Mouse (Mus musculus) MEL (cell line): ENCODE measurements around the gene Ptx4. TPM values are rescaled to one million over a fixed set of nuclear protein-coding genes. Genes with fewer than 3 reads are reported as not detected.
A peak's percentile ranks its signal among the peaks of the same experiment; 100 is the strongest.
"Not testable (repeated sequence)": the region's sequence is repeated elsewhere in the genome, so short reads cannot be mapped to it uniquely, and the experiment has no call there.

Experiments
- DNase-seq: peaks from one replicate; pipeline ENCODE4 v3.0.0; 2011; ENCODE audit warnings: low read depth, low spot score
- H3K27ac ChIP-seq: 2 replicates; pipeline ENCODE4 v1.5.1; 2012; ENCODE audit warnings: low read depth, mild to moderate bottlenecking, control low read depth, low read length, moderate library complexity; ENCODE audit not compliant: control insufficient read depth
- H3K27me3 ChIP-seq, 2 experiments: fragments of 150-350 bp in 1 of 2; sonication (generic) in 1 of 2; 2 replicates each; pipeline ENCODE4 v1.6.1; 2012; ENCODE audit warnings: low read length in 2 of 2, mild to moderate bottlenecking in 2 of 2, improper control_type of control experiment in 1 of 2, moderate library complexity in 1 of 2; ENCODE audit not compliant: insufficient read depth in 2 of 2, control insufficient read depth in 1 of 2
- H3K36me3 ChIP-seq, 2 experiments: 2 replicates each; pipeline ENCODE4 v1.6.1; 2012 to 2014; ENCODE audit warnings: low read length in 2 of 2, improper control_type of control experiment in 1 of 2, inconsistent platforms in 1 of 2, mild to moderate bottlenecking in 1 of 2; ENCODE audit not compliant: insufficient read depth in 2 of 2, control insufficient read depth in 1 of 2
- H3K4me1 ChIP-seq, 2 experiments: fragments of 150-350 bp in 1 of 2; sonication (generic) in 1 of 2; 2 replicates each; pipeline ENCODE4 v1.6.1; 2012; ENCODE audit warnings: low read length in 2 of 2, improper control_type of control experiment in 1 of 2, mild to moderate bottlenecking in 1 of 2; ENCODE audit not compliant: insufficient read depth in 2 of 2, control insufficient read depth in 1 of 2
- H3K4me3 ChIP-seq, 2 experiments: fragments of 150-350 bp in 1 of 2; sonication (generic) in 1 of 2; 2 replicates each; pipeline ENCODE4 v1.5.1; 2012; ENCODE audit warnings: low read depth in 2 of 2, low read length in 2 of 2, mild to moderate bottlenecking in 2 of 2, moderate library complexity in 2 of 2, control low read depth in 1 of 2, improper control_type of control experiment in 1 of 2; ENCODE audit not compliant: control insufficient read depth in 1 of 2, insufficient read depth in 1 of 2
- H3K79me2 ChIP-seq: 2 replicates; pipeline ENCODE4 v1.6.1; 2012; ENCODE audit warnings: mild to moderate bottlenecking, low read length, moderate library complexity; ENCODE audit not compliant: control insufficient read depth, poor library complexity, insufficient read depth
- H3K9ac ChIP-seq: 2 replicates; pipeline ENCODE4 v1.6.1; 2012; ENCODE audit warnings: low read depth, mild to moderate bottlenecking, control low read depth, low read length, moderate library complexity; ENCODE audit not compliant: control insufficient read depth, poor library complexity, severe bottlenecking
- H3K9me3 ChIP-seq: fragments of 150-350 bp; sonication (generic); replicated peaks from 2 replicates; pipeline ENCODE4 v1.6.1; 2012; ENCODE audit warnings: mild to moderate bottlenecking, low read length, improper control_type of control experiment, moderate library complexity; ENCODE audit not compliant: insufficient read depth
- EP300 ChIP-seq, 2 experiments: IDR thresholded peaks; 2 replicates each; pipeline ENCODE4 v1.6.1; 2011; ENCODE audit warnings: improper control_type of control experiment in 2 of 2, low read length in 2 of 2, low read depth in 1 of 2, mild to moderate bottlenecking in 1 of 2
- ETS1 ChIP-seq: IDR thresholded peaks from 2 replicates; pipeline ENCODE4 v1.6.1; 2012; ENCODE audit warnings: low read depth, mild to moderate bottlenecking, inconsistent platforms, low read length, improper control_type of control experiment, moderate library complexity
- GATA1 ChIP-seq: IDR thresholded peaks from 2 replicates; pipeline ENCODE4 v1.6.1; 2011; ENCODE audit warnings: low read depth, low read length, improper control_type of control experiment
- MAFK ChIP-seq: IDR thresholded peaks from 2 replicates; pipeline ENCODE4 v1.6.1; 2011; ENCODE audit warnings: low read depth, mild to moderate bottlenecking, low read length, improper control_type of control experiment, borderline replicate concordance
- NRF1 ChIP-seq: IDR thresholded peaks from 2 replicates; pipeline ENCODE4 v1.6.1; 2014; ENCODE audit warnings: low read depth, mild to moderate bottlenecking, inconsistent platforms, low read length, improper control_type of control experiment, moderate library complexity; ENCODE audit not compliant: poor library complexity, insufficient read depth, severe bottlenecking
- RAD21 ChIP-seq: IDR thresholded peaks from 2 replicates; pipeline ENCODE4 v1.6.1; 2011; ENCODE audit warnings: mild to moderate bottlenecking, low read depth, low read length, improper control_type of control experiment
- SIN3A ChIP-seq: IDR thresholded peaks from 2 replicates; pipeline ENCODE4 v1.6.1; 2012; ENCODE audit warnings: low read length, improper control_type of control experiment, inconsistent platforms
- TBP ChIP-seq: IDR thresholded peaks from 2 replicates; pipeline ENCODE4 v1.8.0; 2011; ENCODE audit warnings: low read depth, low read length, improper control_type of control experiment
- polyA plus RNA-seq, 2 experiments: library from polyadenylated mRNA; stranded (reverse) in 1 of 2; unstranded in 1 of 2; fragments of >175 nt in 1 of 2; fragments of >200 nt in 1 of 2; gene quantifications; 2 replicates each; pipeline versions ENCODE4 v1.2.1 to v1.2.4; 2012; ENCODE audit warnings: low replicate concordance in 2 of 2, low read depth in 1 of 2; ENCODE audit not compliant: insufficient read length in 2 of 2, insufficient read depth in 1 of 2, missing spikeins in 1 of 2
- total RNA-seq: library from RNA; depleted of rRNA; stranded (reverse); fragments of 300-350 nt; gene quantifications from 2 replicates; pipeline ENCODE4 v1.2.3, GENCODE M21; 2012

Ptx4 gene
- total and polyA plus RNA-seq, 3 experiments, result not detected

DNA sequence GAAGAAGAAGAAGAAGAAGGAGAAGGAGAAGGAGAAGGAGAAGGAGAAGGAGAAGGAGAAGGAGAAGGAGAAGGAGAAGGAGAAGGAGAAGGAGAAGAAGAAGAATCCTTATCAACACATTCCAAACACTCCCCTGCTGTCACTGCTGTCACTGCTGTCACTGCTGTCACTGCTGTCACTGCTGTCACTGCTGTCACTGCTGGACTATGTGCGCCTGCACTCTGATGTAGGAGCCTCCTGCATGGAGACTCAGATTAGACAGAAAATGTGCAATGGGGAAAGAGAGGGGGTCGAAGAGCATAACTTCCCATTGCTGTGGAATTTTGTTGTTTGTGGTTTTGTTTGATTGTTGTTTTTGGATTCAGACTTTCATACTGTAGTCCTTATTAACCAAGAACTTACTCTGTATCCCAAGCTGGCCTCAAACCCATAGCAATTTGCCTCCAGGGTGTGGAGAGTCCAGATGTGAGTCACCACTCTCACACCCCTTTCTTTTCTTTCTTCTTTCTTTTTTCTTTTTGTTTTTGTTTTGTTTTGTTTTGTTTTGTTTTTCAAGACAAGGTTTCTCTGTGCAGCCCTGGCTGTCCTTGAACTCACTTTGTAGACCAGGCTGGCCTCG is 5.0 kb downstream of the Ptx4 start:
- H3K36me3 ChIP-seq, H3K27ac ChIP-seq, H3K4me1 ChIP-seq, H3K9me3 ChIP-seq, H3K79me2 ChIP-seq, H3K27me3 ChIP-seq, H3K9ac ChIP-seq, H3K4me3 ChIP-seq: not testable (repeated sequence)
- DNase-seq, result peak; percentile 15

DNA sequence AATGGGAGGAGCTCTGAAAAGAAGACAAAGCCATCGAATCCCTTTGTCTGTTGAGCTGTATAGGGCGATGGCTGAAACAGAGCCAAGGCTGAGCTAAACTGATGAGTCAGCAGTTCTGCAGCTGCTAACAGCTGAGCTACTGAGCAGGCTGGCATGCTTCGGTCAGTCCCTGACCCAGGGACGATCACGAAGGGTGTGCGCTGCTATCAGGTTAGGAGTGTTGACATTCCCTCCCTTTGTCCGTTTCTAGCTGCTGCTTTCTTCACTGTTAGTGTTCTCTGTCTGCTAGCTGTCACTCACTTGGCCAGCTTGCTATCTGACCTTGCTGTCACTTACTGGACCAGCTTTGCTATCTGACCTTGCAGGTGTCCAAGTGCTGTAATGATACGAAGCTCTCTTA is 6.5 kb downstream of the Ptx4 start:
- H3K27me3 ChIP-seq, result peaks cover 0 to 6% of the 10 kb centered on the region in 2 experiments; a peak in 3 of 4 replicates
- H3K9me3 ChIP-seq, result no peaks in the 10 kb centered on the region
- H3K4me3 ChIP-seq, result 0 out of 4 replicates have a peak overlapping the region, but pooled peaks have one; percentile 1 to 13
- TF ChIP-seq RAD21 (no peak), TBP (0 out of 2 replicates have a peak, but pooled peaks have one; percentile 6), SIN3A (0 out of 2 replicates have a peak, but pooled peaks have one; percentile 31), EP300 (IDR thresholded peaks at IDR 0.05; ENCODE audit: low read depth in 1 of 2, low read length in 2 of 2) (peak in 1 of 2 experiments; percentile 21; a peak in 2 of 4 replicates), ETS1 (peak; percentile 81), MAFK (peak; percentile 99)
- peak overlapping the region; percentile 0; the same call in 1 of the 2 replicates for H3K27ac ChIP-seq
- H3K36me3 ChIP-seq, result no peaks in the 10 kb centered on the region
- H3K9ac ChIP-seq, result no peak overlapping the region
- peaks cover 0 to 4% of the 10 kb centered on the region in 2 experiments; a peak in 3 of 4 replicates for H3K4me1 ChIP-seq
- peak; percentile 82 for DNase-seq
- H3K79me2 ChIP-seq, result no peaks in the 10 kb centered on the region

DNA sequence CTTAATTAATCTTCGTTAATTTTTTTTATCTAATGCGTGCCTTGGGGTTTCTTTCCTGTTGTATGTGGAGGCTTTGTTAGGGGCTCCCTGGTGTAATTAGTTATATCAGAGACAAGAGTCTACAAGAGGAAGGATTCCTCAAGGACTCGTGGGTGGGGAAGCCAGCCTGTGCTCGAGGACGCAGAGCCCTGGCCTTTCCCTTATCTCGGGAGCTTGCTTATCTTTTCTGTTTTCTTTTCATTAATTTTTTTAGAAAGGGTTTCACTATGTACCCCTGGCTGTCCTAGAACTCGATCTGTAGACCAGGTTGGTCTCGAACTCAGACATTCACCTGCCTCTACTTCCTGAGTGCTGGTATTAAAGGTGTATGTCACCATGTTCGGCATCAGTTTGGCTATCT is 7.1 kb downstream of the Ptx4 start:
- Histone ChIP-seq H3K4me1 (peaks cover 0 to 4% of the 10 kb centered on the region in 2 experiments; a peak in 3 of 4 replicates), H3K27me3 (peaks cover 0 to 2% of the 10 kb centered on the region in 2 experiments; a peak in 3 of 4 replicates), H3K79me2 (no peaks in the 10 kb centered on the region), H3K9ac (no peak overlapping the region), H3K9me3 (no peaks in the 10 kb centered on the region), H3K4me3 (no peak overlapping the region), H3K36me3 (no peaks in the 10 kb centered on the region), H3K27ac (no peak overlapping the region)
- DNase-seq, result peak; percentile 54
- TF ChIP-seq GATA1 (peak; percentile 59), NRF1 (no peak), SIN3A (0 out of 2 replicates have a peak, but pooled peaks have one; percentile 2), TBP (peak; percentile 29; the same call in 1 of the 2 replicates)
